Mouse (Mus musculus) common myeloid progenitor, adult 5-6 weeks (primary cell): ENCODE measurements around the gene Map1a. TPM values are rescaled to one million over a fixed set of nuclear protein-coding genes. Genes with fewer than 3 reads are reported as not detected.

ENCODE experiments used
- ATAC-seq: replicated peaks from 2 replicates; pipeline ENCODE4 v1.8.0; 2016; ENCODE audit warnings: low read depth, mild to moderate bottlenecking, moderate TSS enrichment, inconsistent platforms; ENCODE audit not compliant: poor library complexity, severe bottlenecking
- total RNA-seq: library from RNA; stranded (forward); fragments of 200-1000, 187-1606 nt; gene quantifications from 2 replicates; pipeline ENCODE4 v1.2.3, GENCODE M21; 2017

The Map1a gene
- under 0.01 TPM in 1 of 2 replicates, not detected in the other for total RNA-seq

DNA sequence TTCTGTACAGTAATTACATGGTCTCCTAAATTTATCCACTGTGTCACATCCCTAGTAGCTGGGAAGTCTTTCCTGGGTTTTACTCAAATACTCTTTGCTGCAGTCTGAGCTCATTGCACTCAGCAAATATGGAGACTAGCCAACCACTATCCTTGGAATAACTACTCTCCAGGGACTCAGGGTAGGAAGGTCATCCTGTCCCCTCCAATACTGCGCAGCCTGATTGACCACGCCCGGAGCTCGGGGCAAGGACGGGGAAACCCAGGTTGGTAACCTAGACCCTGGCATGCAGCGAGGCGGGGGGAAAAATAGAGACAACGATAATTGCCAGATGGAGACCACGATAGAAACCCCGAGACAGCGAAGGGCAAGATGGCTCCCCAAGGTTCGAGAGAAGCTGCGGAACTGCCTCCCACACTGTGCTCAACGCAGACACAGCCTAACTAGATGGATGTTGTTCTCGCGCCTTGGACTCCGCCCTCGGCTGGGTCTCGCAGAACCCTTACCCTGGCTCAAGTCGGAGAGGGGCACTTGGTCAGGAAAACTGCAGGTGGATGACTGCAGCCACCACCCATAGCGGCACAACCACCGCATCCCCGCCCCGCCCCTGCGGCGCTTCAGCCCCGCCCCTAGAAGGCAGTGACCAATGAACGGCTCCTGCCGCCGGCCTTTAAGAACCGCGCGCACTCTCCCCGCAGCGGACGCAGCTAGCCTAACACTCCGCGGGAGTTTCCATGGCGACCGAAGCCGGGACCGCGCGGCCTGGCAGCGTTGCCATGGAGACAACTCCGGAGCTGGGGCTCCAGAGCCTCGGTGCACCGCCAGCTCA, at the start of gene Map1a:
Gene Map1a, plus strand, starts transcription at position 700 of the 829 bp plus-strand sequence.
- peak; percentile 93 for ATAC-seq

DNA sequence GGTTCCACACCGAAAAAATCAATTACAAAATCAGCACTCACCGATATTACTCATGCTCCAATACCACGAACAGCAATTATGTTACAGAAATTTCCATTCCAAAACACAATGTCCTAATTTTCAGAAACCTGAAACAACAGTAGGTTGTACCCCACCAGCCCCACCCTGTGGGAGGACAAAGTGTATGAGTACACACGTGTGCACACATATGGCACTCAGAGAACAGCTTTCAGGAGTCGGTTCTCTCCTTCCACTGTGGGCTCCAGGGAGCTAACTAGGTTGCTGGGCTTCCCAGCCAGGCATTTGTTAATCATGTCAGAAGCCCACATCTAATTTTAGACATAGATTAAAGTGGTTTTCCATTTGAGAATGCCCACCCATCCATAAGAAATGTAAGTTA, 45.3 kb upstream of the Map1a start:
- ATAC-seq, result no peak

DNA sequence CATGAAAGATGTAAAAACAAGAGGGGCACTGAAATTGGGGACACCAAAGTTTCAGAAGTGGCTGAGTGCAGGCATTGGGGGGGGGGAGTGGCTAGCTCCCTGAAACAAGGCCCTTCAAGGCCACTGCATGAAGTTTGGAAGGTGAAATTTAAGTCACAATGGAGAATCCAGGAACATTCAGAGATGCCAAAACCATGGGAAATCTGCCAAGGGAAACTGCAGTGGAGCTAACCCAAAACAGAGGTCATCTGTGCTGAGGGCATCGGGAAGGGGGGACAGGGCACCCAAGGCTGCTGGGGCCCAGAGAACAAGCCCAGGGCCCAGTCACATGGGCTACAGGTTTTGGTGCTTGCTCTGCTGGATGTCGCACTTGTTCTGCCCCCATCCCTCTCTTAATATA, 39.6 kb upstream of the Map1a start:
- ATAC-seq, result no peak

DNA sequence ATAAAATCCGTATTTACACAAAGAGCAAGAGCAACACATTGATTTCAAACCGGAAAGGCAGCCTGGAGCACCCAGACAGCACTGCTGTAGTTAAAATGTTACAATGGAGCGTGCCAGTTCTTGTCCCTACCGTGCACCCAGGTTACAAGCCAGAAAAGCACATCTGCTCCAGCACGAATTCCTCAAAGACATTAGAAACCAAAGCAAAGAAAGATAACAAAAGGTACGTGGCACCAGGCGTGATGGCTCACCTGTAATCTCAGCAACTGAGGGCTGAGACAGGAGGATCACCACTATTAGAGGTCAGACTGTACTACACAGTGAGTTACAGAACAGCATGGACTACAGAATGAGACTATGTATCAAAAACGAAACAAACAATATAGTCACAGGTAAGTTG, 21.0 kb upstream of the Map1a start:
- ATAC-seq, result no peak

DNA sequence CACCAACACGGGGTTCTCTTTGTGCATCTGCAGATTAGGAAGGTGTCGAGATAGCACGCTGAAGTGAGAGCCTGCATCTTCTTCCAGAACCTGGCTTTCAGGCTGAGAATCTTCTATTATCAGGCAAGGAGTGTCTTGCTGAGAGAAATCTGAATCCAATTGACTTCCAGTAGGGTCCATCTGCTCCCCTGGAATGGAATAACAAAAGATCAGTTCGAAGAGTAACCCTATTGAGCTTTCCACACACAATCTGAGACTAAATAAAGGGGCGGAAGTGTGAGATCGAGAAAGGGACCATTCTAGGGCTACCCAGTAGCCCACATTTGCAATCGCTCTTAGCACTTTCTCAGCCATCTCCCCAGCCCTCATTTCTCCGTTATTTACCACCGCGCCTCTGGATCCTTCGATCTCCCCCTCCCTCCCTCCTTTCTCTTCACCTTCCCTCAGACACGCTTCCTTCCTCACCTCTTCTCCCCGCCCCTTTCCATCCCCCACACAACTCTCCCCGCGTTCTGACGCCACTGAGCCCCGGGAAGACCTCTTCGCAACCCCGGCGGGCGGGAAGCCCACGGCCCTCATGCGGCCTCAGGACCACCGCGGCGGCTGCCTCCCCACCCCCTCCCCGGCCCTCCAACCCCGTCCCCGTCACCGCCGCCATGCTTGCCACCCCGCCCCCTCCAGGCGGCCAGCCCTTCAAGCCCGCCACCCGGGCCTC, 18.7 kb upstream of the Map1a start:
- peak; percentile 14; the same call in 1 of the 2 replicates for ATAC-seq

DNA sequence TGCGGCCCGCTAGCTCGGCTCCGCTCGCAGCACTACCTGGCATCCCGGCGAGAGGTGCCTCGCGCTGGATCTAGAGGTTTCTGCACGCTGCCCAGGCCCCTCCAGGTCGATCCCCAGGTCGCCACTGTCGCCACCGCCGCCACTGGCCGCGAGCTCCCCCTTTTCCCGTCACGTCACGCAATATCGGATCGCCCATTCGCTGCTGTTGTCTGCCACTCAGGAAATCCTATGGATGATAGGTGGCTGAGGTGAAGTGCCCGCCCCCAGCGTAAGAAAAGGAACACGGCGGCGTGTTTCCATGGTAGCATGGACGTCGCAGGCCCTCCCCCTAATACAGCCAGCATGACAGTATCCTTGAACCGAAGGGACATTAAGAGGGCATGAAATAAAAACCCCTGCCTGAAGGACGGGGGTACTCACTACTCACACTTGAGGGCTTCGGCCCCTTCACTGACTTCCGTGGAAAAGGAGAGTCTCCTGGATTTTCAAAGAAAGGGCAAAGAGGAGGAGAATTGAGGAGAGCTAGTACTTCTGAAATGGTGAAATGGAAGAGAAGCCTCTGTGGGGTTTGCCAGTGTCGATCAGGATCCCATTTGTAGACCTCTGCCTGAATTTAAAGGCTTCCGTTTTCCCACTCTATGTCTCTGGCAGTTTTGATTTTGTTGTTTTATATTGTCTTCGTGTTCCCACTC, 18.0 kb upstream of the Map1a start, which contains the start of gene Trp53bp1:
Gene Trp53bp1, minus strand, starts transcription at position 172 of the 692 bp plus-strand sequence.
- ATAC-seq, result peak; percentile 100

DNA sequence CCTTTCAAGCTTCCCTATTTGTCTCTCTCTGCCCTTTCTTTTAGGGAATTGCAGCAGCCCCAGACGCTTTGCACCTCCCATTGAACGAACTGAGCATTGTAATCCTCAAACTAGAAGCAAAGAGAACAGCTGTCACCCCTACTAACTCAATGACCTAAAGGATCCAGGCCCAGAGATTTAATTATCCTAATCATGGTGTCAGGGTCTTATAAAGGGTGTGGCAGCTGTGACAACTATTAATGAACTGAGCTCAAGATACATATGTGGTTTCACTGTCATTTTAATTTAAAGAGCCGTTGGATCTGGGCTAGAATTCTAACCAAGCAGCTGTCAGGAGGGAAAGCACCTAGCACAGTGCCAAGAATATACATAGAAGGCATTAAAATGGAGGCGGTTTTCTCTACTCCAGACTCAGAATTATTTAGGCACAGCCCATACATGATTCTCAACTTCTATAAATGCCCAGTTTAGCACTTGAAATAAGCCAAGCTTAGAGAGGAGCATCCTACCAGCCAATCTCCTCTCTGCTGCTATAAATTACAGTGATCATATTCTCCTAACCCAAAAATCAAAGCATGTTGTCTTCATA, 17.4 kb upstream of the Map1a start:
- no peak for ATAC-seq

DNA sequence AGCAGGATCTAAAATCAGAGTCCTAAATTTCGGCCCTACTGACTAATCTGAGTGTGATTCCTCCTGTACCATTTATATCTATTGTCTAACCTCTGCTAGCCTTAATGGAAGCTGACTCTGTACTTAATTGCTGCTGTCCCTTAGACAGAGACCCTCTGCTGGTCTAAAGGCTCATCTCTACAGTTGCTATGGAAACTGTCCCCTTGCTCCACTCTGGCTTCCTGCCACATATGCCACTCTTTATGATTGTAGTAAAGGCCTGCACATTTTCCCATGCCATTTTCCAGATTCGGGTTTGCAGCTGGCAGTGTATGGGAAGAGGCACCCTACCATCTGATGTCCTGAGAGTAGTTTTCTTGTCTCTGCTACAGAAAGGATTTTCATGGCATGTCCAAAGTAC, 1.6 kb upstream of the Map1a start:
- no peak for ATAC-seq

DNA sequence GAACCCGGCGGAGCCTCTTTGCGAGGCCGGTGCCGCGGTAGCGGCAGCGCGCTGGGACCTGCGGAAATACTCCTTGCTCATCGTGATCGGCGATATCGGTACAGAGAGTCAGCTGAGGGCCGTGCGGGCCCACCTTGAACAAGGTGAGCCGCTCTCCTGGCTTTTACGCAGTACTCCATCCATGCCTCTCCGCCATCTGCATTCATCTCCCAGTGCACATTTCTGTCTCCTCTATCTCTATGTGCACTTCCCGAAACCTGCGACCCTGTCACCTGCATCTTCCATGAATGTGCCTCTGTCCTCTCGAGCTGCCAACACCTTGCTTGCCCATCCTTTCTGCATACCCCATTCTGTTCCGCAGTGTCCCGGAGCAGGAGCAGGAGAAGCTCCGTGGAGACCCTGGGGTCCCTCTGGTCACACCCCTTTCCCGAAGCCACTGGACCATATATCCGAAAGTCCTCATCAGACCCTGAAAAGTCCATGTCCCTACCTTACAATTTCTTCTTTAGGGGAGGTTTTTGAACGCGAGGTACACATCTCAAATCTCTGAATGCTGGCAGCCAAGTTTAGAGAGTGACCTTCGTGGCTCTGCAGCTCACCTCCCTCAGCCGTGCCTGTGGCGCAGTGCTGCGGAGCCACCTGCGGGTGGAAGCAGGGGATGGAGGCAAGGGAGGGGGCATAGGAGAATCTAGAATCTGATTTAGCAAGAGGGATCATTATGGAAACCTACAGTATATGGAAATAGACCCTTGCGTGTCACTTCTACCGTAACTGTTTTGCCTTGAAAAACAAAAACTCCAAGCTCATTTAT, 535 bp downstream of the Map1a start:
- ATAC-seq, result no peak

DNA sequence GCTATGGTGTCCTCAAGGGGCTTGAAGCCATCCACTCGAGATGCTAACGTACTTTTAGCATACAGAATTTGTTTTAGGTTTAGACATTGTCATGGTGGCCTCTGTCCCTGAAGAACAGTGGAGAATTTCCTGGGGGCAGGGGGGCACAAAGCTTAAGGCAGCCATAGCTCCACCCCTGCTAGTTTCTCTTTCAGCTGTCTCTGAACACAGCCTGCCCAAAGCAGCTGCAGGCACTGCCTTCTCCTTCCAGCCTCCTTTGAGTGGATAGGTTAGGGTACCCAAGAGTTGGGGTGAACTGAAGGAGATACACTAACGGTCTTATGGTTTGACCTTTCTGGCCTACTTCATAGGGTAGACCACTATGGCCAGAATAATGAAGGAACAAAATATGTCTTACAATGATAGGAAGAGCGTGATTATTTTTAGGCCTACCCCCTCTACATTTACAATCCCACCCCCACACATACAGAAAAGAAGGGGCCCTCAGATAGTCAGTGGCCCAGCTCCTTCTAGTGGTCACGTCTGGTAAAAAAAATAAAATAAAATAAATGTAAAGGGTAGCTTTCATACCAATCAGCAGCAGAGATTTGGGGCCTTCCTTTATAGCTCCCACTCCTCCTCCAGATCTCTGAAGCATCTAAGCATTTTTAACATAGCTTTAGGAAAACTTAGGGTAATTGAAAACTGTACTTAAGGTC, 3.1 kb downstream of the Map1a start:
- no peak for ATAC-seq

DNA sequence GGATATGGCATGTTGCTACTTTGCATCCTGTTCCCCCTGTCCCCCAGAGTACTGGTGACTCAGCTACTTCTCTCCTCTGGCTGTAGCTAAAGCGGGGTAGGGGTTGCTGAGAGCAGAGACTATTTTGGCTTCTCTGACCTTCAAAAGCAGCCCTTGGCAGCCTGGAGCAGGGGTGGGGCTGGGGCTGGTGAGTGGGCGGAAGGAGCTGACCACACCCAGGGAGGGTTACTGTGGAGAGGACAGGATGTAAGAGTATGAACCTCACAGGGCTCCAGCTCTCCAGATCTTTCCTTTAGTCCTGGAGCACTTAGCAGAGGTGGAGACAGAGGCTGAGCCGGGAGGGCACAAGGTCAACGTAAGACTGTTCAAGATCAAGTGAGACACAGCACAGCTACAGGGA, 4.8 kb downstream of the Map1a start:
- ATAC-seq, result peak; percentile 29

DNA sequence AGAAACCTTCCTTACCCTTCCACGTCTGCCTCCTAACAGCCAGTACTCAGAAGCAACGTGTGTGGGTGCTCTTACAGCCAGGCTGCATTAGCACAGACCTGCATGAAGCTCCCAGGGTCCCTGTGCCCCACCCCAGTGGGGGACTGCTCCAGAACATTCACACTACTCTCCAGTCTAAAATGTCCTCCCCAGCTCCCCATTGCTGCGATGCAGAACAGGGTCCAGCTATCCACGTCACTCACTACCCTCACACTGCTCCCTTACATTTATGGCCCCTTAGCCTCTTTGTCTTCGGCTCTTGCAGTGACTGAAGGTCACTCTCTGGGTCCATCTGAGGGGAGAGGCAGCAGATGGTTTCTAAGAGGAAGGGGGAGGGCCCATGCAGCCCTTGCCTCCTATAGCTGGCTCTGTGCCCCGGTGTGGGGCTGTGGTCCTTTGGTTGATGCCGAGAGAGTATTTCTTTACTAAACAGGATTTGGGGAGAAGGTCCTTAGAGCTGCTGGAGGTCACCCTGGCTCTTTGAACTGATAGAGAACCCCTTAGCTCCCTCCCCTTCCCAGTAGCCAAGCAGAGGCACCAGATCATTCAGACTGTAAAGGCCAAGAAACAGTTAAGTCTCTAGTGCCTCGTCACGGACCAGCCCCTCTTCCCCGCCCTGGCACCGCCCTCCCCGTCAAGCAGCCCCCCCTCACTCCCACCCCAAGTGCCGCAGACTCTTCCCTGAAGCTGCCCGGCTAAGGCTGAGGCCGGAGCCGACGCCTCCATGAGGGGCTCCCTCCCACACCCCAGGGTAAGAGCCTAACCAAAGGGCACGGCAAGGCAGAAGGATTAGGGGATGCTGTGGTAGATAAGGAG, 5.6 kb downstream of the Map1a start:
- peak; percentile 12; the same call in 1 of the 2 replicates for ATAC-seq

DNA sequence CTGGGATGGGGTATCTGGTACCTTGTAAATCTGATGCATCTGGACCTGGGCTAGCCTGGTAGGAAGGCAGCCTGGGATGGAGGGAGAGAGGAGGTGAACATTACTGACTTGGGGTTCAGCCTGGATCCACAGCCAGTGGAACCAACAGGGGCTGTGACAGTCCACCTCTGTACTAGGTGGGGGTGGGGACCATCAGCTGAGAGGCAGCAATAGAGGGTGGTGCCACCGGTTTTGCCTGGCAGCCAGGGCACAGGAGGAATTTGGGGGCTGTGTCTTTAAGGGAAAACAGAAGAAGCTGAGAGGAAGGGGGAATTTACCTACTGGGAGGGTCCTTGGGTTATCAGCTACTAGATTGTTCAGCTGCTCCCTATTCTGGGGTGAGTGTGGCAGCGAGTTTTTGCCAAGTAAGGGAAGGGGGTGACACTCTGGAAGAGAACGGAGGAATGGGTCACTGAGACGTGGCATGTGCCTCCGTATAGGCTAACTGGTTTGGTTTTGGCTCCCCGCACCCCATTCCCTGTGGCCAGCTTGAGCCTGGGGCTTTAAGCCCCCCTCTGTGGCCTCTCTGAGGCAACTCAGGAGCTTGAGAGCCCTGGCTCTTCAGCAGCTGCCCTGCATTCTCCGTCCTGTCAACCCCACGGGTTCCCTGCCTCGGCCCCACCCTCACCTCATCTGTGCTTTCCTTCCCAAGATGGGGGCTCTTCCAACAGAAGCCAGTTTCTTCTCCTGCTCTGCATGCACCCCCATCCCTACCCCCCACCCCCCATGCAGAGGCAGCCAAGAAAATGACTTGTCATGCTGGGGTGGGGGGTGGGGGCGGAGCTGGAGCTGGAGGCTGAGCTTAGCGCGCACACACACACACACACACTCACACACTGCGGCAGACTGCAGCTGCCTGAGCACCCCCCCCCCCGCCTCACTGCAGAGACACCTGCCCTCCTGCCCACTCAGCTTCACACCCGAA, 6.5 kb downstream of the Map1a start:
- no peak for ATAC-seq

DNA sequence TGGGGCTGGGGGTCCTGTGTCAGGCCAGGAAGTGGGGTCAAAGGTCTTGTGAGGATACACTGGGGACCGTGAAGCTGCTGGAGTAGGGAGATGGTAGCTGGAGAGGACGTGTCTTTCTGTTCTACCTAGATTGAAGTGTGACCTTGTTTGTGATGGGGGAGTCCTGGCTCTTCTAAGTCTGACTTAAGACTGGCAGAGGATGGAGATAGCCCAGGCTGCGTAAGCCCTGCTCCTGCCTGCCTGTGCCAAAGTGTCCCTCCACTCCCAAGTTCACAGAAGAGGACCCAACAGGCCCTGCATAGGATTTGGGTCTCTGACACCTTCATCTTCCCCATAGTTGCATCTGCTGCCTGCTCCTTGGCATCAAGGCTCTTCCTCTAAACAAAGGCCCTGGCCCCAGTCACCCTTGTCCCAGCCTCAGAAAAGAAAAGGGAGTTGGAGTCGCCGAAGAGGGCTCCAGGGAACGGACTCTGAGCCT, 7.4 kb downstream of the Map1a start:
- no peak for ATAC-seq

DNA sequence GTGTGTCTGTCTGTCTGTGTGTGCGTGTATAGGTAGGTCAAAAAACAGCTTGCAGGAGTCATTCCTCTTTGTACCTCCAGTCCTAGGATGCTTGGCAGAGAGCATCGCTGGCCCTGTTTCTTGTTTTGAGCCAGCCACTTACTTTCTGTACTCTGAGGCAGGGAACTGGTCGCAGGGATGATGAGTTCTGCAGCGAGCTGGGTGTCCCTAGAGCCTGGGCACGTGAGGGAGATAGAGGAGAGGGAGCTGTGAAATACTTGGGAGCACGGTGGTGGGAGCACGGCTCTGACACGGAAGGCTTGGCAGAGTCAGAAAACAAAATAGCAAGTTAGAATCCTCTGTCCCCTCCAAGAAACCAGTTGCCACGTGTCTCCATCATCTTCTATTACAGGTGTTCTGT, 8.3 kb downstream of the Map1a start:
- ATAC-seq, result no peak

DNA sequence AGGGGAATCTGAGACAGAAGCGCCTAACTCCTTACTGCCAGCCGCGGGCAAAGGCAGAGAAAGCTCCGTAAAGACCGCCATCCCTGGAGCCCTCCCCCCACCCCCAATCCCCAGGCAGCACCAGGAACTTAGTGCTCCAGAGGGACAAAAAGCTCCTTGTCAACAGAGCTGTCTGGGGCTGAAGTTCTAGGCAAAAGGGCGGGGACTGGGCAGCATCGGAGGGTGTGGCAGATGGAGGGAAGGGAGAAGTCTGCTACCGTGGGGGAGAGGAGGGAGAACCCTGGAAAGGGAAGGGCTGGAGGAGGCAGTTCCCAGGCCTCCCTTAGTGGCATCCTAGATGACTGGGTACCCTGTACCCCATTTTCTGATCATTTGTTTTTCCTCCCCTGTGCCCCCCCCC, 8.7 kb downstream of the Map1a start:
- ATAC-seq, result no peak

DNA sequence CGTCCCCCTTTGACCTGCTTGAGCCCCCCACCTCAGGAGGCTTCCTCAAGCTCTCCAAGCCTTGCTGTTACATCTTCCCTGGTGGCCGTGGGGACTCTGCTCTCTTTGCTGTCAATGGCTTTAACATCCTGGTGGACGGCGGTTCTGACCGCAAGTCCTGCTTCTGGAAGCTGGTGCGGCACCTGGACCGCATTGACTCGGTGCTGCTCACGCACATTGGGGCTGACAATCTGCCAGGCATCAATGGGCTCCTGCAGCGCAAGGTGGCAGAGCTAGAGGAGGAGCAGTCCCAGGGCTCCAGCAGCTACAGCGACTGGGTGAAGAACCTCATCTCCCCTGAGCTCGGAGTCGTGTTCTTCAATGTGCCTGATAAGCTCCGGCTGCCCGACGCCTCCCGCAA, 10.1 kb downstream of the Map1a start:
- ATAC-seq, result no peak
